Mouse (Mus musculus): Measurements from ENCODE around the gene Uckl1.

Gene Uckl1

GRCm38 (mm10) chr2:181571941-181572670 is 12.6 kb downstream of the Uckl1 start:
- DNase-seq, result no peak

- DNase-seq, result no peak
Measured at GRCm38 (mm10) chr2:181570921-181571595, 13.6 kb downstream of the Uckl1 start.

GRCm38 (mm10) chr2:181570375-181570774 is 14.3 kb downstream of the Uckl1 start:
- DNase-seq, result no peak

GRCm38 (mm10) chr2:181569856-181570255 is 14.8 kb downstream of the Uckl1 start:
- DNase-seq, result no peak

- DNase-seq, result peak; percentile 66
Measured at GRCm38 (mm10) chr2:181568272-181569008, 16.3 kb downstream of the Uckl1 start.

- DNase-seq, result no peak
Measured at GRCm38 (mm10) chr2:181567338-181567737, 17.4 kb downstream of the Uckl1 start.

- DNase-seq, result no peak
Measured at GRCm38 (mm10) chr2:181553772-181554171, 30.9 kb downstream of the Uckl1 start.

GRCm38 (mm10) chr2:181550233-181550632 is 34.5 kb downstream of the Uckl1 start:
- DNase-seq, result no peak

GRCm38 (mm10) chr2:181548682-181549081 is 36.0 kb downstream of the Uckl1 start:
- DNase-seq, result no peak

- DNase-seq, result no peak
Measured at GRCm38 (mm10) chr2:181548227-181548626, 36.5 kb downstream of the Uckl1 start.

GRCm38 (mm10) chr2:181546142-181546541 is 38.5 kb downstream of the Uckl1 start:
- DNase-seq, result no peak

- DNase-seq, result no peak
Measured at GRCm38 (mm10) chr2:181541761-181542380, 42.8 kb downstream of the Uckl1 start.

- DNase-seq, result no peak
Measured at GRCm38 (mm10) chr2:181537444-181538047, 47.1 kb downstream of the Uckl1 start.

- DNase-seq, result no peak
Measured at GRCm38 (mm10) chr2:181536410-181536809, 48.3 kb downstream of the Uckl1 start.

- DNase-seq, result no peak
Measured at GRCm38 (mm10) chr2:181532589-181532988, 52.1 kb downstream of the Uckl1 start.

GRCm38 (mm10) chr2:181529076-181529475 is 55.6 kb downstream of the Uckl1 start:
- DNase-seq, result no peak

GRCm38 (mm10) chr2:181525526-181525925 is 59.2 kb downstream of the Uckl1 start:
- no peak for DNase-seq

GRCm38 (mm10) chr2:181522811-181523210 is 61.9 kb downstream of the Uckl1 start:
- DNase-seq, result peak; percentile 56

GRCm38 (mm10) chr2:181521491-181521890 is 63.2 kb downstream of the Uckl1 start:
- peak; percentile 8 for DNase-seq

- DNase-seq, result no peak
Measured at GRCm38 (mm10) chr2:181520936-181521227, 63.8 kb downstream of the Uckl1 start.

- peak; percentile 99 for DNase-seq
Measured at GRCm38 (mm10) chr2:181520118-181520935, 64.4 kb downstream of the Uckl1 start, which contains the start of gene Dnajc5. TSS of gene Dnajc5 (plus strand) at chr2:181520485.

- no peak for DNase-seq
Measured at GRCm38 (mm10) chr2:181519201-181519600, 65.5 kb downstream of the Uckl1 start.

Data from thymus, postnatal 14 days (tissue).